Mouse (Mus musculus): ENCODE data around the gene Gm5797.
"Not testable (repeated sequence)": the region's sequence is repeated elsewhere in the genome, so short reads cannot be mapped to it uniquely, and the experiment has no call there.

Gene Gm5797

GRCm38 (mm10) chr14:7332295-7332694 is at the start of gene Gm5797:
Gene Gm5797 (minus strand): TSS chr14:7332395.
- in situ Hi-C loops (cut with MboI, MseI), result loop anchor here (10.0 to 25.0 kb wide), 3 partner anchors 420 to 1195 kb away; partner anchors contain the start of gene Gm3476 (in 1 of the 2)

- in situ Hi-C loops (cut with MboI, MseI), result not testable (repeated sequence)
Measured at GRCm38 (mm10) chr14:7365034-7365433, 32.8 kb upstream of the Gm5797 start, which contains the start of gene Gm8374. Gene Gm8374 (minus strand): TSS chr14:7365134.

- in situ Hi-C loops (cut with MboI, MseI), result loop anchor here (5.0 to 25.0 kb wide), 8 partner anchors 172 to 878 kb away; partner anchors contain the start of genes Gm3558 (in 2 of the 2), Gm3460 (in 1 of the 2), Gm3594 (in 1 of the 2) and Gm3752 (in 1 of the 2)
Measured at GRCm38 (mm10) chr14:7315093-7315492, 17.1 kb downstream of the Gm5797 start.

- in situ Hi-C loops (cut with MboI, MseI), result loop anchor here (5.0 to 25.0 kb wide), 8 partner anchors 173 to 877 kb away; partner anchors contain the start of genes Gm3558 (in 2 of the 2), Gm3460 (in 1 of the 2), Gm3594 (in 1 of the 2) and Gm3752 (in 1 of the 2)
Measured at GRCm38 (mm10) chr14:7314661-7315060, 17.5 kb downstream of the Gm5797 start, which contains the start of gene Gm3739. Gene Gm3739 (minus strand): TSS chr14:7315049.

Data from T-helper 17 cell (primary cell).